Mouse (Mus musculus): ENCODE results near the gene Rdh1.
"Not testable (repeated sequence)": the region's sequence is repeated elsewhere in the genome, so short reads cannot be mapped to it uniquely, and the experiment has no call there.

Gene Rdh1

DNA sequence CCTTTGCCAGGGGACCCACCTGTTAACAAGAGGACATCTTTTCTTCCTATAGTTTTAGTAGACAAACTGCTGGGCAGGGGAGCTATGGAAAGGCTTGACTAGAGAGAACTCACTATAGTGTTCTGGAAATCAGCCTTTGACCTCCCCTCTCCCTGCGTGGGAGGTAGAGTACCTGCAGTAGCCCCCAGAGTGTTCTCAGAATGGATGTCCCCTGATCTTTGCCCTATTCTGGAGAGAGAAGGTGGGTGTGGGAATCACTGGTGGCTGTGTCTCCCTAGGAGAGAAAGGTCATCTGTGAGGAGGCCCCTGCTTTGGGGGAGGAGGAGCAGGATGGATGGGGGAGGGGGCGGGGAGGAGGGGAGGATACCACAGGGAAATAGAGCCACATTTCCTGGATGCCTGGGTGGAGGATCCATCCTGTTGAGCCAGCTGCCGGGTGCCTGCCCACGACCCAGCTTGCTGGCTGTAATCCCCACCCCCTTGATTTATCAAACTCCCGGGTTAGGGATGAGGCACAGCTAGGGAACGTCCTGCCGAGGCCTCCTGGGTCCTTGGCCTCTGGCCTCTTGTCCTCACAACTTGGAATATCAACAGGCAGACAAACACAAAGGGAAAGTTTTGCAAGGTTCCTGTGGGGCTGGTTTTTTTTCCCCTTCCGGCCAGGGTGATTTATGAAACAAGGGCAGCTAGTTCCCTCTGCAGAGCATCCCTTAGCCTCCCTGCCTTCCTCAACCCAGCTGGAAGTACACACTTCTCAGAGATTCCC lies 10.5 kb upstream of the Rdh1 start:
- peak; percentile 45 for DNase-seq (ENCODE audit: low spot score)

GRCm38 (mm10) chr10:127750136-127750777 lies 9.3 kb upstream of the Rdh1 start:
- no peak for DNase-seq (ENCODE audit: low spot score)

GRCm38 (mm10) chr10:127751548-127751947 lies 8.0 kb upstream of the Rdh1 start, which contains the start of gene Gpr182:
Gene Gpr182 (minus strand): TSS chr10:127751732.
- no peak for DNase-seq (ENCODE audit: low spot score)

GRCm38 (mm10) chr10:127754566-127755166 lies 4.9 kb upstream of the Rdh1 start:
- DNase-seq (ENCODE audit: low spot score) = no peak

DNA sequence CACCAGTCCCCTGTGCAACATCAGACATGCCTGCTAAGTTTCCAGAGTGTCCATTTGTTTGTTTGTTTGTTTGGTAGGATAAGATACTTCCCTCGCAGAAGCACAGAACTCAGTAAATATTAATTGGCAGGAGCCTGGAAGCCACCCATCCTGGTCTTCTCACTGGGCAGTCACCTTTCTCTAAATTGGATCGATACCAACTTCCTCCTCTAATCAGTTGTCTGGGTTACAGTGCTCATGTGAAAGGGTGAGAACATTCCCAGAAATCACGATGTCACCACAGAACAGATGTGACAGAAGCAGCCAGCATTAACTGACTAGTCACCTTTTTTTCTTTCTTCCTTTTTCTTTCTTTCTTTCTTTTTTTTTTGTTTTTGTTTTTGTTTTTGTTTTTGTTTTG lies 4.3 kb upstream of the Rdh1 start:
- DNase-seq (ENCODE audit: low spot score) = no peak

DNA sequence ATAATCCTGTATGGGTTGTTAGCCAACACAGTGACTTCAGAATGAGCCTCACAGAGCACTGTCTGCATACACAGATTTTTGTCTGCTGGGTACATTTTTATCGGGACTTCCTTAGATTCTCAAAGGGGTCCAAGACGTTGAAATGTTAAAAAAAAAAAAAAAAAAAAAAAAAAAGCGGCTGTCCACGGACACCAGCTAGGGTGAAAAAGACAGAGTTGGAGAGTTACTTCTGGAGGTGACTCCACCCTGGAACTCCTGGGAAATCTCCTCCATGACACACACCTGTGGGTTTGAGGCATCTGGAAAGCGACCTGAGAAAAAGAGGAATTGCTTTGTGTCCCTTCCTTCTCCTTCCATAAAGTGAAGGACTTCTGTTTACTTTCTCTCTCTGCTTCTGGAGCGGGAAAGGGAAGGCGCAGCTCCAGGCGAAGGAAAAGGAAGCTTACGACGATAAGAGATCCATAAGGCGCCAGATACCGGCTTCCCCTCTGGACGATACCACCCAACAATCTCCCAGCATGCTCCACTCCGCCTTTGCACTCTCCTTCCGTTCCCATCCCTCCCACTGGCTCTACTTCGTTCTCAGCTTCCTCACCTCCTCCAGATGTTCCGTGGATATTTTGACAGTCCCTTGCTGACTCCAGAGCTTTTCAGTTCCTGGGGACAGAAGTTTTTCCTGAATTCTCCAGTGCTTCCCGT lies 3.6 kb upstream of the Rdh1 start:
- DNase-seq (ENCODE audit: low spot score) = peak; percentile 25

DNA sequence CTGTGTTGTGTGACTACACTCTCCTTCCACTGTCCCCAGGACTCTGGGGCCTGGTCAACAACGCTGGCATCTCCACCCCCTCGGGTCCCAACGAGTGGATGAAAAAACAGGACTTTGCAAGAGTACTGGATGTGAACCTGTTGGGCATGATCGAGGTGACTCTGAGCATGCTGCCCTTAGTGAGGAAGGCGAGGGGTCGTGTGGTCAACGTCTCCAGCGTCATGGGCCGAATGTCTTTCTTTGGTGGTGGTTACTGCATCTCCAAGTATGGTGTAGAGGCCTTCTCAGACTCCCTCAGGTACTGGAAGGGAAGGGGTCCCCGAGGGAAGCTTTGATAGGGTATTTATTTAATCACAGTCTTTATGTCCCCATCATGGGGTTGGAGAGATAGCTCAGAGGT lies 3.4 kb downstream of the Rdh1 start:
- not testable (repeated sequence) for DNase-seq (ENCODE audit: low spot score)

DNA sequence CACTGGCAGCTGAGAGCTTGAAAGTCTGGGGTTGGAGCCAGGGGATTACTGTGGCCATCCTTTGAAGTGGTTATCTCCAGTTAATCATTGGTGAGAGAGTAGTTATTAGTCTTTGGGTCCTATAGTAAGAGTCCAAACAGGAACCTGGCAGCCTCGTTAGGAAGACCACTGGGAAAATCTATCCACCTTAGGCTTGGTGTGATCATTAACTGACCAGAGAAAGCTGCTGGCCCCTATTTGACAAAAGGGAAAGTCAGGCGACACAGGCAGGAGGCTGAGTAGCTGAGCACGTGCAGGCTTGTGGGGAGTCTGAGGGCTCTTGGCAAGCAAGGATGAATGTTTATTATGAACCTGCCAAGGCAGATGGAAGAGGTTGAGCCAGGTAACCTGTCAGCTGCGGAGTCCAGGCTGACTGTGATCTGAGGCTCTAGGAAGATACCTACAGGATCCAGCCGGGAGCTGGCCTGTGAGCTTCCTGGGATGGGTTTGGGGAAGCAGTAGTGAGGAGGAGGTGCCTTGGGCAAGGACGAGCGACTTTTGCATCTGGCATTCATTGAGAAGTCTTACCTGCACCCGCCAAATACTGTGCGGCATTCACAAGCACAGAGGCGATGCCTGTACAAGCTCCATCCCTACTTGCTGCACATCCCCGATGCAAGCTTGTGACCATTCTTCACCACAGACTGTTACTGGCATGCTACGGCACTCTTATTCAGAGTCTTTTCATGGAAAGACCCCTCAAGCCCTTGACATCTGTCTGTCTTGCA lies 4.6 kb downstream of the Rdh1 start:
- no peak for DNase-seq (ENCODE audit: low spot score)

GRCm38 (mm10) chr10:127766564-127766963 lies 7.0 kb downstream of the Rdh1 start:
- no peak for DNase-seq (ENCODE audit: low spot score)

DNA sequence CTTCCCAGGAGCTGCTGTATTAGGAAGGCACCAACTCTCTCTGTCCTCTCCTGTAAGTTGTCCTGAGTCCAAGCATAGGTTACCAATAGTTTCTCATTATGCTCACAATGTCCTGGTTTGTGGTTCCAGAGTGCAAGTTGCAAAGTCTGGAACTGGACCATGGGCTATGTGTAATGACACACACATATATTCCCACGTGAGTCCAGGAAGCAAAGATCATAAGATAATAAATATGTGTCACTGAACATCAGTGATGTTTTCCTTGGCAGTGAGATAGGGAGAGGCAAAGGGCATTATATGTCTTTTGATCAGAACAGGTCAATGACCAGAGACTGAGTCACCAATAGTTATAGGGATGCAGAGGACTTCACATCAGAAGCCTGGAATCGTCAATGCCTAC lies 16.5 kb downstream of the Rdh1 start, which contains the start of gene Rdh9:
TSS of gene Rdh9 (plus strand) at position 376 of the 400 bp plus-strand sequence.
- no peak for DNase-seq (ENCODE audit: low spot score)

- DNase-seq (ENCODE audit: low spot score) = not testable (repeated sequence)
These were observed 22.8 kb downstream of the Rdh1 start for GRCm38 (mm10) chr10:127782321-127782720.

DNA sequence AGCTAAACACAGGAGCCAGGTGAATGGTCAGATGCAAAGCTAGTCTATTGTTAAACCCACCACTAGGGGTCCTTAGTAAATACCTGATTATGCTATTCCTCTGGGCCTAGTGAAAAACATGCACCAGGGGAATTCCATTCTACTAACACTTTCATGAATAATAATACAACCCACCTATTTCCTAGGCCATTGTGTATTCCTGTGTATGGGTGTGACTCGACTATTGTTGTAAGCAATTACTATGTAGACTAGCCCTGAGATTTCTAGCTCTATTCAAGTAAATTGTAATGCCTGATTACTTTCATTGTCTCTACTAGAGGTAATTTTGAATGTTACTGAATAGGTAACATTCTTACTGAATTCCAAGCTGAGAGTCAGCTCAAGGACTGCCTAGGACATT lies 25.9 kb downstream of the Rdh1 start:
- DNase-seq (ENCODE audit: low spot score) = not testable (repeated sequence)

DNA sequence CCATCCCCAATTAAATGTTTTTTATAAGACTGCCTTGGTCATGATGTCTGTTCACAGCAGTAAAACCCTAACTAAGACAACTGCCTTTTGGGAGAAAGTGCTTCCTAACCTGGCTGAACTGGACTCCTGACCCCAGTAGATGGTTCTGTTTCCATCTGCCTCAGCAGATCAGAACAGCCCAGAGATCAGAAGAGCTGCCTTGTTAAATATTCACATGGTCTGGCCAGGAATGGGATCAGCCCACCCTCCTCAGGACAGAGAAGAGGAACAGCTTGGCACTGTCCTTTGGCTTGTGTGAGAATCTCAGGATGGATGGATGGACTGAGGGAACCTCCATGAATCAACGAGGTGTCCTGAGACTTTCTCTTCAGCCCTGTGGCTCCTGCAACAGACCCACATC lies 39.8 kb downstream of the Rdh1 start:
- DNase-seq (ENCODE audit: low spot score) = no peak

DNA sequence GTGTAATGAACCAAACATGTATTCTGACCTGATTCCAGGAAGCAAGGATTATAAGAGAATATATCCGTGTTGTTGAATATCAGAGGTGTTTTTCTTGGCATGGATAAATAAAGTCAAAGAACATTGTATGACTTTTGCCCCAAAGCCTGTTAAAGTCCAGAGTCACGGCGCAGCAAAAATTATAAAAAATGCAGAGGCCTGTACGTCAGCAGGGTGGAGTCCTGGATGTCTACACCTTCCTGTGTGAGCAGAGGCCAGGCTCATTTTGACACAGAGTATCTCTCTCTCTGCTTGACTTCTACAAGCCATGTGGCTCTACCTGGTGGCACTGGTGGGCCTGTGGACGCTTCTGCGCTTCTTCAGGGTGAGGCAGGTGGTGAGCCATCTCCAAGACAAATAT lies 41.4 kb downstream of the Rdh1 start, which contains the start of gene Rdh16:
TSS of gene Rdh16 (plus strand) at position 262 of the 400 bp plus-strand sequence.
- DNase-seq (ENCODE audit: low spot score) = no peak

- no peak for DNase-seq (ENCODE audit: low spot score)
These were observed 42.1 kb downstream of the Rdh1 start for GRCm38 (mm10) chr10:127801612-127802011.

- no peak for DNase-seq (ENCODE audit: low spot score)
These were observed 42.7 kb downstream of the Rdh1 start for GRCm38 (mm10) chr10:127802236-127802635.

GRCm38 (mm10) chr10:127804416-127804815 lies 44.9 kb downstream of the Rdh1 start:
- DNase-seq (ENCODE audit: low spot score) = no peak

- no peak for DNase-seq (ENCODE audit: low spot score)
These were observed 56.4 kb downstream of the Rdh1 start for GRCm38 (mm10) chr10:127815888-127816287.

GRCm38 (mm10) chr10:127817268-127817910 lies 57.9 kb downstream of the Rdh1 start:
- not testable (repeated sequence) for DNase-seq (ENCODE audit: low spot score)

Measured in embryo, embryonic 10 days (tissue).